Mouse (Mus musculus): ENCODE results near the gene Arhgap19. TPM values are rescaled to one million over a fixed set of nuclear protein-coding genes. Genes with fewer than 3 reads are reported as not detected.

Gene Arhgap19
- total and polyA plus RNA-seq, 3 experiments = 20.4 to 36.8 (median 30.1) TPM

DNA sequence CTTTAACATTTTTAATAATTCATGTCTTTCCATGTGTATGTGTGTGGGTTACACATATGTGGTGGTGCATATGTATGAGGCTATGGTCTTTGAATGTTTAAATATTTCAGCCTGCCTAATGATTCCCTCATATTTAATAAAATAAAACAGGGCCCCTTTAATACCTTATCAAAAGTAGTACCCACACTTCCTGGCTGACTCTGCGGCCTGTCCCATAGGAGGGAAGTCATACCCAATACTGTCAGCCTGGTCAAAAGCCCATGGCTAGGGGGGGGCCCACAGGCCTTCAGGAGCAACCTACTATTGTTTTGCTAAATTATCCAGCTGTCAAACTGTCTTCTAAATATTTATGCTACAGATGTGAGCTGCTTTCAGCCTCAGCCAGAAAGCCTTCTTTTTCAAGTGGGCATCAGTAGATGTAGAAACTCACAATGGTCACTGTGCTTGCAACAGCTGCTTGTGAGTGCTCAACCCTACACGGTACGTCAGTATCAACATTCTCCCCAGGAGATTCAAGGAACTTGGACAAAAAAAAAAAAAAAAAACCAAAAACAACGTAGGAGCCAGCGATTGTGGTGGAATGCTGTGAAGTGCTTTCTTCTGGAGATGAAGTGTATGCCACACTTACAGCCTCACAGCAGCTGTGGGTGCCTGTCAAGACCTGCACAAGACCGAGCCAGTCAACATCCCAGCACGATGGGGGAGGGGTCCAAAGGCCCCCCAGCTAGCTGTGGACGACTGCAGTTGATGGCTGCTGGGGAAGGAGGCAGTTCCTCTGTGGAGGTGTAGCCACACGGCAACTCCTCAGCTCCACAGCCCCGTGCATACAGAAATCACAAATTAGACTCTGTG lies 12.5 kb downstream of the Arhgap19 start:
- H3K4me3 ChIP-seq (replicated peaks in 1 of 3; ENCODE audit: low read depth in 2 of 3, low read length in 2 of 3, poor library complexity in 1 of 3) = no peak overlapping the region
- H3K27ac ChIP-seq (ENCODE audit: insufficient read depth, low read depth) = no peak overlapping the region
- H3K36me3 ChIP-seq (replicated peaks in 1 of 2; ENCODE audit: control insufficient read depth in 1 of 2, insufficient read depth in 1 of 2, low read length in 1 of 2) = peaks cover 21 to 60% of the 10 kb centered on the region in 2 experiments
- no peak for DNase-seq (ENCODE audit: extremely low read depth)
- no peaks in the 10 kb centered on the region for H3K9me3 ChIP-seq (replicated peaks; ENCODE audit: low read length)
- H3K4me2 ChIP-seq (ENCODE audit: insufficient read depth, low read depth, poor library complexity, severe bottlenecking) = no peak overlapping the region
- no peak for TF ChIP-seq UBTF (IDR thresholded peaks at IDR 0.05; ENCODE audit: low read depth, low read length)
- no peak for TF ChIP-seq ZC3H11A (IDR thresholded peaks at IDR 0.05; ENCODE audit: low read depth, low read length)
- TF ChIP-seq USF2 (conservative IDR thresholded peaks at IDR 0.05; ENCODE audit: low read depth, low read length) = no peak
- TF ChIP-seq SIN3A (IDR thresholded peaks at IDR 0.05; ENCODE audit: low read length) = no peak
- no peak for TF ChIP-seq MYC (IDR thresholded peaks at IDR 0.05; ENCODE audit: low read depth, low read length)
- TF ChIP-seq MAX (IDR thresholded peaks at IDR 0.05; ENCODE audit: low read length) = no peak
- no peak for TF ChIP-seq BHLHE40 (IDR thresholded peaks at IDR 0.05; ENCODE audit: low read depth, low read length)
- no peak for TF ChIP-seq NRF1 (IDR thresholded peaks at IDR 0.05; ENCODE audit: low read depth, low read length)
- TF ChIP-seq CHD1 (IDR thresholded peaks at IDR 0.05; ENCODE audit: low read depth, low read length) = no peak
- TF ChIP-seq PAX5 (IDR thresholded peaks at IDR 0.05; ENCODE audit: low read length) = no peak
- no peak for TF ChIP-seq SMC3 (IDR thresholded peaks at IDR 0.05; ENCODE audit: low read depth, low read length)
- no peak for TF ChIP-seq GABPA (IDR thresholded peaks at IDR 0.05; ENCODE audit: insufficient replicate concordance, low read depth, low read length)
- no peaks in the 10 kb centered on the region for H3K79me2 ChIP-seq (replicated peaks; ENCODE audit: control insufficient read depth, extremely low read depth, insufficient read depth, poor library complexity, severe bottlenecking)
- dilution Hi-C loops (cut with MboI; ENCODE audit: extremely low pct_ligation_motif_present, extremely low pct_unique_long_range_greater_than_20kb, low sequenced_read_pairs) (no loop called here), in situ Hi-C loops (cut with MboI; ENCODE audit: low pct_ligation_motif_present, low pct_unique_long_range_greater_than_20kb, low sequenced_read_pairs) (no loop called here)
- no peaks in the 10 kb centered on the region for H3K27me3 ChIP-seq (replicated peaks)
- H3K9ac ChIP-seq (ENCODE audit: insufficient read depth, low read depth) = no peak overlapping the region
- no peaks in the 10 kb centered on the region for H3K4me1 ChIP-seq (ENCODE audit: control insufficient read depth in 1 of 2, insufficient read depth in 2 of 2)

- in situ Hi-C loops (cut with MboI; ENCODE audit: low pct_ligation_motif_present, low pct_unique_long_range_greater_than_20kb, low sequenced_read_pairs) = no loop called here
- no peak for TF ChIP-seq NRF1 (IDR thresholded peaks at IDR 0.05; ENCODE audit: low read depth, low read length)
- no peak for TF ChIP-seq USF2 (conservative IDR thresholded peaks at IDR 0.05; ENCODE audit: low read depth, low read length)
- TF ChIP-seq NELFE (IDR thresholded peaks at IDR 0.05; ENCODE audit: low read depth, low read length) = no peak
- TF ChIP-seq ELF1 (IDR thresholded peaks at IDR 0.05; ENCODE audit: low read depth, low read length) = no peak
- TF ChIP-seq USF1 (IDR thresholded peaks at IDR 0.05; ENCODE audit: low read depth, low read length) = no peak
- TF ChIP-seq ZKSCAN1 (IDR thresholded peaks at IDR 0.05; ENCODE audit: borderline replicate concordance, low read depth, low read length) = no peak
- TF ChIP-seq MEF2A (IDR thresholded peaks at IDR 0.05; ENCODE audit: borderline replicate concordance, low read depth, low read length) = no peak
- TF ChIP-seq MAX (IDR thresholded peaks at IDR 0.05; ENCODE audit: low read length) = no peak
- no peak for TF ChIP-seq GABPA (IDR thresholded peaks at IDR 0.05; ENCODE audit: insufficient replicate concordance, low read depth, low read length)
- no peak for TF ChIP-seq PAX5 (IDR thresholded peaks at IDR 0.05; ENCODE audit: low read length)
- no peak for TF ChIP-seq ZMIZ1 (IDR thresholded peaks at IDR 0.05; ENCODE audit: low read depth, low read length)
- no peak for TF ChIP-seq MAFK (IDR thresholded peaks at IDR 0.05; ENCODE audit: insufficient replicate concordance, low read length)
- TF ChIP-seq SMC3 (IDR thresholded peaks at IDR 0.05; ENCODE audit: low read depth, low read length) = no peak
- no peak for TF ChIP-seq POLR2AphosphoS2 (IDR thresholded peaks at IDR 0.05; ENCODE audit: low read depth, low read length)
- TF ChIP-seq SIN3A (IDR thresholded peaks at IDR 0.05; ENCODE audit: low read length) = no peak
- no peak for TF ChIP-seq CHD2 (IDR thresholded peaks at IDR 0.05; ENCODE audit: low read length)
- TF ChIP-seq EP300 (IDR thresholded peaks at IDR 0.05; ENCODE audit: low read length) = no peak
- TF ChIP-seq JUN (IDR thresholded peaks at IDR 0.05; ENCODE audit: insufficient read depth, low read depth, low read length) = no peak
- TF ChIP-seq KAT2A (IDR thresholded peaks at IDR 0.05; ENCODE audit: insufficient replicate concordance, low read length) = no peak
- Histone ChIP-seq H3K27ac (ENCODE audit: insufficient read depth, low read depth) (no peak overlapping the region), H3K27me3 (replicated peaks) (no peaks in the 10 kb centered on the region), H3K4me2 (ENCODE audit: insufficient read depth, low read depth, poor library complexity, severe bottlenecking) (no peak overlapping the region), H3K4me3 (replicated peaks in 1 of 3; ENCODE audit: low read depth in 2 of 3, low read length in 2 of 3, poor library complexity in 1 of 3) (no peak overlapping the region), H3K36me3 (replicated peaks in 1 of 2; ENCODE audit: control insufficient read depth in 1 of 2, insufficient read depth in 1 of 2, low read length in 1 of 2) (peaks cover 27 to 72% of the 10 kb centered on the region in 2 experiments), H3K9ac (ENCODE audit: insufficient read depth, low read depth) (no peak overlapping the region), H3K79me2 (replicated peaks; ENCODE audit: control insufficient read depth, extremely low read depth, insufficient read depth, poor library complexity, severe bottlenecking) (no peaks in the 10 kb centered on the region), H3K9me3 (replicated peaks; ENCODE audit: low read length) (no peaks in the 10 kb centered on the region), H3K4me1 (ENCODE audit: control insufficient read depth in 1 of 2, insufficient read depth in 2 of 2) (no peaks in the 10 kb centered on the region)
- dilution Hi-C loops (cut with MboI; ENCODE audit: extremely low pct_ligation_motif_present, extremely low pct_unique_long_range_greater_than_20kb, low sequenced_read_pairs) = no loop called here
- DNase-seq (ENCODE audit: extremely low read depth) = no peak
Measured at GRCm38 (mm10) chr19:41786896-41787295, 15.0 kb downstream of the Arhgap19 start.

All from CH12.LX (cell line).